Mouse (Mus musculus): Measurements from ENCODE around the gene Wee1. TPM values are rescaled to one million over a fixed set of nuclear protein-coding genes. Genes with fewer than 3 reads are reported as not detected.

Wee1 gene
- 5.1 and 6.5 TPM in 2 replicates for polyA plus RNA-seq (2015; fragmentation: Nextera tagmentation; extraction: Ambion mirVana)

DNA sequence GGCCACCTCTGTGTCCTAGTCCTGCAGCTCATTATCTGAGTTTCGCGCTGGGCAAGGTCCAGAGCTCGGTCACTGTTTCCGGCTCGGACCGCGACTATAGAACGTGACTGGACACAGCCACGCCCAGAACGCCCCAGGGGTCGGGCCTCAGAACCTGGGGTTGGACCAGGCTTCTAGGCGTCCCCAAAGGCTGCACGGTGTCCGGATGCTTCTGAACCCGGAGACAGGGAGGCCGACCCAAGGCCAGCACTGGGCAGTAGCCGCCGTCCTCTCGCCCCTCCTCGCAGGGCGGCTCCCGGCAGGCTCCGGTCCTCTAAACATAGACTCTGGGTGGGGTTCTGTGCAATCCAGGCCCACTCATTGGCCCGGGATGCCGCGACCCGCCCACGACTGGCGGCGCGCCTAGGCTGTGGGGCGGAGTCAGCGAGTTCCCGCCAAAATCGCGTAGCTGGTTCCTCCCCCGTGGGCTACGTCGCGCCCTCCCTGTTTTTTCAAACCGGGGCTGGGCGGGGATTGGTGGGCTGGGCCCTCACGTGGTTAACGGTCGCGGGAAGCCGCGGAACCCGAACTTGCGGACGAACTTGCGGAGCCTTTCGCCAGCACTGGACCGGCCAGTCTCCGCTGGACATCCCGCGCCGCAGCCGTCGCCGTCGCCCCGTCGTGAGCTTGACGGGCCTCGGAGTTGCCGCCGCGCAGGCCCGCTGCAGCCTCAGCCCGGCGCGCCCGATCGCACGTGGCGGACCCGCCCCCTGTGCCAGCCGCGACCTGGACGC, at the start of gene Wee1:
Gene Wee1, plus strand, starts transcription at position 531 of the 773 bp plus-strand sequence.
- Histone ChIP-seq H3K36me3 (ENCODE audit: control insufficient read depth, insufficient read depth, low read length) (no peaks in the 10 kb centered on the region), H3K9ac (ENCODE audit: low read depth, low read length) (peak within 1 kb of the TSS; percentile 79), H3K4me1 (ENCODE audit: control insufficient read depth, insufficient read depth, low read depth, low read length) (peaks cover 2% of the 10 kb centered on the region), H3K27me3 (replicated peaks; ENCODE audit: control insufficient read depth, insufficient read depth, low read length) (no peaks in the 10 kb centered on the region), H3K4me3 (ENCODE audit: low read length) (peak within 1 kb of the TSS; percentile 85), H3K27ac (ENCODE audit: low read depth, low read length) (peak within 1 kb of the TSS; percentile 79), H3K4me2 (ENCODE audit: low read length) (peak within 1 kb of the TSS; percentile 88), H3K9me3 (ENCODE audit: control insufficient read depth, low read length) (no peaks in the 10 kb centered on the region)
- under 1% methylated on average over 75 of the region's 81 CpGs for WGBS
- peak; percentile 98 for ATAC-seq

GRCm38 (mm10) chr7:110078168-110078567, 43.7 kb upstream of the Wee1 start:
- no peaks in the 10 kb centered on the region for H3K4me1 ChIP-seq (ENCODE audit: control insufficient read depth, insufficient read depth, low read depth, low read length)
- no peak overlapping the region for H3K9ac ChIP-seq (ENCODE audit: low read depth, low read length)
- H3K36me3 ChIP-seq (ENCODE audit: control insufficient read depth, insufficient read depth, low read length), result peaks cover 31% of the 10 kb centered on the region
- H3K4me3 ChIP-seq (ENCODE audit: low read length), result no peak overlapping the region
- no peak overlapping the region for H3K27ac ChIP-seq (ENCODE audit: low read depth, low read length)
- no peak overlapping the region for H3K4me2 ChIP-seq (ENCODE audit: low read length)
- no peaks in the 10 kb centered on the region for H3K9me3 ChIP-seq (ENCODE audit: control insufficient read depth, low read length)
- ATAC-seq, result no peak
- no peaks in the 10 kb centered on the region for H3K27me3 ChIP-seq (replicated peaks; ENCODE audit: control insufficient read depth, insufficient read depth, low read length)
- WGBS, result 92% methylated on average over 5 of the region's 5 CpGs

- peak; percentile 61; the same call in 1 of the 2 replicates for ATAC-seq
- 61% methylated on average over 13 of the region's 13 CpGs for WGBS
- Histone ChIP-seq H3K36me3 (ENCODE audit: control insufficient read depth, insufficient read depth, low read length) (peaks cover 33% of the 10 kb centered on the region), H3K27me3 (replicated peaks; ENCODE audit: control insufficient read depth, insufficient read depth, low read length) (no peaks in the 10 kb centered on the region), H3K27ac (ENCODE audit: low read depth, low read length) (0 out of 2 replicates have a peak overlapping the region, but pooled peaks have one; percentile 17), H3K9ac (ENCODE audit: low read depth, low read length) (no peak overlapping the region), H3K4me2 (ENCODE audit: low read length) (no peak overlapping the region), H3K4me1 (ENCODE audit: control insufficient read depth, insufficient read depth, low read depth, low read length) (no peaks in the 10 kb centered on the region), H3K9me3 (ENCODE audit: control insufficient read depth, low read length) (no peaks in the 10 kb centered on the region), H3K4me3 (ENCODE audit: low read length) (no peak overlapping the region)
These were observed 38.3 kb upstream of the Wee1 start for GRCm38 (mm10) chr7:110083386-110084165.

- peaks cover 29% of the 10 kb centered on the region for H3K36me3 ChIP-seq (ENCODE audit: control insufficient read depth, insufficient read depth, low read length)
- ATAC-seq, result no peak
These were observed 36.6 kb upstream of the Wee1 start for GRCm38 (mm10) chr7:110085217-110085616.

GRCm38 (mm10) chr7:110087914-110088313, 33.9 kb upstream of the Wee1 start:
- peaks cover 25% of the 10 kb centered on the region for H3K36me3 ChIP-seq (ENCODE audit: control insufficient read depth, insufficient read depth, low read length)
- H3K9ac ChIP-seq (ENCODE audit: low read depth, low read length), result no peak overlapping the region
- H3K4me2 ChIP-seq (ENCODE audit: low read length), result no peak overlapping the region
- H3K9me3 ChIP-seq (ENCODE audit: control insufficient read depth, low read length), result no peaks in the 10 kb centered on the region
- no peak overlapping the region for H3K4me3 ChIP-seq (ENCODE audit: low read length)
- 88% methylated on average over 4 of the region's 4 CpGs for WGBS
- no peak for ATAC-seq
- no peaks in the 10 kb centered on the region for H3K27me3 ChIP-seq (replicated peaks; ENCODE audit: control insufficient read depth, insufficient read depth, low read length)
- H3K27ac ChIP-seq (ENCODE audit: low read depth, low read length), result no peak overlapping the region
- H3K4me1 ChIP-seq (ENCODE audit: control insufficient read depth, insufficient read depth, low read depth, low read length), result no peaks in the 10 kb centered on the region

More at GRCm38 (mm10) chr7:110085217-110085616, 36.6 kb upstream of the Wee1 start:
- no peak overlapping the region for H3K4me3 ChIP-seq (ENCODE audit: low read length)
- H3K27me3 ChIP-seq (replicated peaks; ENCODE audit: control insufficient read depth, insufficient read depth, low read length), result no peaks in the 10 kb centered on the region
- no peak overlapping the region for H3K27ac ChIP-seq (ENCODE audit: low read depth, low read length)
- H3K9me3 ChIP-seq (ENCODE audit: control insufficient read depth, low read length), result no peaks in the 10 kb centered on the region
- no peak overlapping the region for H3K4me2 ChIP-seq (ENCODE audit: low read length)
- H3K4me1 ChIP-seq (ENCODE audit: control insufficient read depth, insufficient read depth, low read depth, low read length), result no peaks in the 10 kb centered on the region
- H3K9ac ChIP-seq (ENCODE audit: low read depth, low read length), result no peak overlapping the region

GRCm38 (mm10) chr7:110091670-110092069, 30.2 kb upstream of the Wee1 start:
- ATAC-seq, result 0 out of 2 replicates have a peak, but pooled peaks have one; percentile 71

DNA sequence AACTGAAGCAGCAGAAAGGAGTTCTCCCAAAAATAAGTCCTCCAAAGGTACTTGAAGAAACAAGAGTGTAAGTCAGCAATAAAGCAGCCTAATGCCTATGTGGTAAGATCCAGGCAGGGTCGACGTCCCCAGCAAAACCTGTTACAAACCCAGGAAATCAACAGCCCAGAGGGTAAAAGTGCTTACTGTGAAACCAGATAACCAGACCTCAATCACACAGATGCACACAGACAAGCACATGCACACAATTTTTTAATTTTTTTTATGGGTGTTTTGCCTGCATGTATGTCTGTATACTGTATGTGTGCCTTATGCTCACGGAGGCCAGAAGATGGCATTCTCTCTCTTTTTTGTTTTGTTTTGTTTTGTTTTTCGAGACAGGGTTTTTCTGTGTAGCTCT, 25.5 kb upstream of the Wee1 start:
- no peaks in the 10 kb centered on the region for H3K4me1 ChIP-seq (ENCODE audit: control insufficient read depth, insufficient read depth, low read depth, low read length)
- H3K27ac ChIP-seq (ENCODE audit: low read depth, low read length), result no peak overlapping the region
- H3K36me3 ChIP-seq (ENCODE audit: control insufficient read depth, insufficient read depth, low read length), result peaks cover 7% of the 10 kb centered on the region; the same call in 1 of the 2 replicates
- H3K9ac ChIP-seq (ENCODE audit: low read depth, low read length), result no peak overlapping the region
- H3K4me2 ChIP-seq (ENCODE audit: low read length), result no peak overlapping the region
- WGBS, result 89% methylated on average over 4 of the region's 4 CpGs
- ATAC-seq, result no peak
- H3K27me3 ChIP-seq (replicated peaks; ENCODE audit: control insufficient read depth, insufficient read depth, low read length), result no peaks in the 10 kb centered on the region
- H3K4me3 ChIP-seq (ENCODE audit: low read length), result no peak overlapping the region
- H3K9me3 ChIP-seq (ENCODE audit: control insufficient read depth, low read length), result no peaks in the 10 kb centered on the region

More at GRCm38 (mm10) chr7:110091670-110092069, 30.2 kb upstream of the Wee1 start:
- Histone ChIP-seq H3K27ac (ENCODE audit: low read depth, low read length) (no peak overlapping the region), H3K4me1 (ENCODE audit: control insufficient read depth, insufficient read depth, low read depth, low read length) (no peaks in the 10 kb centered on the region), H3K9ac (ENCODE audit: low read depth, low read length) (no peak overlapping the region), H3K4me3 (ENCODE audit: low read length) (no peak overlapping the region), H3K36me3 (ENCODE audit: control insufficient read depth, insufficient read depth, low read length) (peaks cover 15% of the 10 kb centered on the region), H3K27me3 (replicated peaks; ENCODE audit: control insufficient read depth, insufficient read depth, low read length) (no peaks in the 10 kb centered on the region), H3K4me2 (ENCODE audit: low read length) (no peak overlapping the region), H3K9me3 (ENCODE audit: control insufficient read depth, low read length) (no peaks in the 10 kb centered on the region)
- WGBS, result 40% methylated on average over 7 of the region's 7 CpGs

- H3K36me3 ChIP-seq (ENCODE audit: control insufficient read depth, insufficient read depth, low read length), result peaks cover 7% of the 10 kb centered on the region; the same call in 1 of the 2 replicates
- no peak overlapping the region for H3K9ac ChIP-seq (ENCODE audit: low read depth, low read length)
- 55% methylated on average over 7 of the region's 7 CpGs for WGBS
- no peaks in the 10 kb centered on the region for H3K4me1 ChIP-seq (ENCODE audit: control insufficient read depth, insufficient read depth, low read depth, low read length)
- no peaks in the 10 kb centered on the region for H3K9me3 ChIP-seq (ENCODE audit: control insufficient read depth, low read length)
- H3K27ac ChIP-seq (ENCODE audit: low read depth, low read length), result no peak overlapping the region
- ATAC-seq, result no peak
- H3K4me3 ChIP-seq (ENCODE audit: low read length), result no peak overlapping the region
- H3K4me2 ChIP-seq (ENCODE audit: low read length), result no peak overlapping the region
- H3K27me3 ChIP-seq (replicated peaks; ENCODE audit: control insufficient read depth, insufficient read depth, low read length), result no peaks in the 10 kb centered on the region
These were observed 24.6 kb upstream of the Wee1 start for GRCm38 (mm10) chr7:110097106-110097793.

Data from hindbrain, embryonic 16.5 days (tissue).